Comparison of ENCODE assay signal across 14 mouse cellular contexts in genomic region chr9:24879662-24880061, GRCm38 (mm10).
"Had no signal": no experiment of that assay in that cellular context is flagged by ENCODE, and none has a peak within 500 bp of the region (broad histone marks: within the 10 kb centered on the region; RNA-seq: fewer than 3 reads in every experiment).

No protein-coding gene starts in this region.

- H3K27ac ChIP-seq: kidney, postnatal 0 days; layer of hippocampus, adult 2 months; left cerebral cortex, adult 2 months; limb, embryonic 10.5 days; liver, embryonic 15.5 days; midbrain, embryonic 10.5 days; neural tube, embryonic 12.5 days; stomach, postnatal 0 days had no signal

- H3K4me1 ChIP-seq: limb, embryonic 10.5 days; liver, embryonic 15.5 days had no signal

- H3K36me3 ChIP-seq: limb, embryonic 10.5 days; liver, embryonic 15.5 days; midbrain, embryonic 10.5 days; neural tube, embryonic 12.5 days had no signal

- H3K27me3 ChIP-seq: liver, embryonic 15.5 days; neural tube, embryonic 12.5 days had no signal

- H3K4me3 ChIP-seq: layer of hippocampus, adult 2 months; left cerebral cortex, adult 2 months; limb, embryonic 10.5 days; liver, embryonic 15.5 days; midbrain, embryonic 10.5 days; myocyte; neural tube, embryonic 12.5 days had no signal

- DNase-seq: kidney, adult 8-10 months; kidney, postnatal 4 days; lung, adult 2 months; lung, postnatal 36 days; midbrain, embryonic 14.5 days had no signal
